Mouse (Mus musculus): ENCODE data around the gene Akr1c13. TPM values are rescaled to one million over a fixed set of nuclear protein-coding genes. Genes with fewer than 3 reads are reported as not detected.

The Akr1c13 gene
- polyA plus RNA-seq (2021; fragmentation: Nextera tagmentation) = 0.54 and 0.64 TPM in 2 replicates
- long read RNA-seq, experiment 1 = 0 reads
- long read RNA-seq, experiment 2 = 0 reads

DNA sequence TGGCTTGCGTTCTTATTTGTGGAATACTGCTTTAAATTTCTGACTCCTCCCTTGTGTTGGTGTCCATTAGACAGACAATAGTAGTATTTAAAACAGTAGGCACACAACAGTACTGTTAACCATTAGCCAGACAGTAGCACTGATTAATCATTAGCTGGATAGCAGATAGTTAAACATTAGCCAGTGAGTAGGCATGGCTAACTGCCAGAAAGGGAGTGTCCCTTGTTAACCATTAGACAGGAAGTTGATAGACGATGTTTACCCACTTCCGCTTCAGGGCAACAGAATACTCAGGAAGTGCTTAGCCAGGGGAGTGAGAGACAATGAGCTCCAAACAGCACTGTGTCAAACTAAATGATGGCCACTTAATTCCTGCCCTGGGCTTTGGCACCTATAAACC is at the start of gene Akr1c13:
Gene Akr1c13, plus strand, starts transcription at position 247 of the 400 bp plus-strand sequence.

DNA sequence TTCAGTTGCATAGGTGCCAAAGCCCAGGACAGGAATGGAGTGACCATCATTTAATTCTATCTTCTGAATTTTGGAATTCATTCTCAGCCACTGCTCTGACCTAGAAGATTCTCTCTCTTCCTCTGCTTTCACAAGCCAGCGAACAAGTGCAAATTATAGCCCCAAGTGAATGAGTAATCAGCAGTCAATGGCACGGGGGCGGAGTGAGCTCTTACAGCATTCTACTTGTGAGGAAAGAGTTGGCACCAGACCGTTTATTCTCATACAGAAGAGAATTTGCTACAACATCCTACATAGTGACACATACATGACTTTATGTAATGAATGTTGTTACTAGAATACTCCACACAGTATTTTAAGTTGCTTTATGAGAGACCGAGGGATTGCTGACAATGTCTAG is 40.4 kb upstream of the Akr1c13 start, which contains the start of gene Akr1c18:
Gene Akr1c18, minus strand, starts transcription at position 137 of the 400 bp plus-strand sequence.

DNA sequence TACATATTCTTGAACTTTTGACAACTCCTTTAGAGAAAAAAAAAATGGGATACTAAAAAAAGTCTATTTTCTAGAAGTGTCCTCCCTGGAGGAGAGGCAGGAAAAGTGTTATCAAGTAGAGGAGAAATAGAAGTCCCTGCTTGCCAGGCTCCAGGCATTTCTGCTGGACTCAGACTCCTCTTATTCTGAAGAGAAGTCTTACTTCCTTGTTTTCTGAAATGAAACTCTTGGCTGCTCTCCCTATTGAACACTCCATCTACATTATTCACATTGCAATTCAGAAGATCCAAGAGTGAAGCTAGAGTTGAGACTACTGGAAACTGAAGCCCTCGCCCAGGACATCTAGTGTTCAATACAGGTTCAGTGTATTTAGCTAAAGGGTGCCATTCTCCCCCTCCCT is 37.5 kb downstream of the Akr1c13 start, which contains the start of gene Akr1c19:
Gene Akr1c19, plus strand, starts transcription at position 260 of the 400 bp plus-strand sequence.

Other genes with a start within 250 kb of the Akr1c13 start
- 0.11 and 0.49 TPM in 2 replicates for gene Ucn3, start 245.8 kb upstream of the Akr1c13 start, polyA plus RNA-seq (2021; fragmentation: Nextera tagmentation)
- 1.2 and 1.5 TPM in 2 replicates for gene Akr1c14, start 142.1 kb upstream of the Akr1c13 start, polyA plus RNA-seq (2021; fragmentation: Nextera tagmentation)
- 3.8 and 4.2 TPM in 2 replicates for gene Akr1c18, start 40.5 kb upstream of the Akr1c13 start, polyA plus RNA-seq (2021; fragmentation: Nextera tagmentation)
- gene Akr1c19, start 37.5 kb downstream of the Akr1c13 start, polyA plus RNA-seq (2021; fragmentation: Nextera tagmentation) = 0.13 TPM in 1 of 2 replicates, not detected in the other
- not detected in 2 replicates for gene Akr1c12, start 88.3 kb downstream of the Akr1c13 start, polyA plus RNA-seq (2021; fragmentation: Nextera tagmentation)
- gene Akr1c6, start 243.2 kb downstream of the Akr1c13 start, polyA plus RNA-seq (2021; fragmentation: Nextera tagmentation) = not detected in 2 replicates

All from left cerebral cortex, adult 6 months (tissue).